Mouse (Mus musculus) intestine, embryonic 15.5 days (tissue): ENCODE measurements at regions not wholly inside any gene's neighbourhood (a gene's known extent, or its start where the extent isn't known, plus 50 kb on each side); places are given as distances from the start of the nearest gene placed in this dataset.

ENCODE experiments used
- ATAC-seq: fragments of 200-750 bp; cut with Nextera tagmentation; 2 replicates; pipeline ENCODE4 v1.8.0; 2017; ENCODE audit warnings: moderate TSS enrichment, moderate library complexity
- H3K27ac ChIP-seq: fragments of 300-500 bp; sonication (generic); 2 replicates; pipeline ENCODE4 v1.5.1; 2015; ENCODE audit warnings: mild to moderate bottlenecking, inconsistent platforms
- H3K27me3 ChIP-seq: fragments of 300-500 bp; sonication (generic); replicated peaks from 2 replicates; pipeline ENCODE4 v1.6.1; 2015; ENCODE audit warnings: inconsistent platforms
- H3K36me3 ChIP-seq: fragments of 300-500 bp; sonication (generic); 2 replicates; pipeline ENCODE4 v1.6.1; 2015; ENCODE audit warnings: inconsistent platforms
- H3K4me1 ChIP-seq: fragments of 300-500 bp; sonication (generic); replicated peaks from 2 replicates; pipeline ENCODE4 v1.6.1; 2015; ENCODE audit warnings: inconsistent platforms
- H3K4me2 ChIP-seq: fragments of 300-500 bp; sonication (generic); replicated peaks from 2 replicates; pipeline ENCODE4 v1.6.1; 2015; ENCODE audit warnings: mild to moderate bottlenecking, inconsistent platforms
- H3K4me3 ChIP-seq: fragments of 300-500 bp; sonication (generic); replicated peaks from 2 replicates; pipeline ENCODE4 v1.5.1; 2015; ENCODE audit warnings: inconsistent platforms
- H3K9ac ChIP-seq: fragments of 300-500 bp; sonication (generic); 2 replicates; pipeline ENCODE4 v1.6.1; 2015; ENCODE audit warnings: inconsistent platforms
- H3K9me3 ChIP-seq: fragments of 300-500 bp; sonication (generic); 2 replicates; pipeline ENCODE4 v1.6.1; 2016; ENCODE audit warnings: inconsistent platforms
- WGBS: fragments of 180-500 bp; shearing (Covaris S2); methylation state at CpG from one replicate; pipeline ENCODE4 v1.1.7; 2015; 5-methylcytosine and 5-hydroxymethylcytosine counted together

DNA sequence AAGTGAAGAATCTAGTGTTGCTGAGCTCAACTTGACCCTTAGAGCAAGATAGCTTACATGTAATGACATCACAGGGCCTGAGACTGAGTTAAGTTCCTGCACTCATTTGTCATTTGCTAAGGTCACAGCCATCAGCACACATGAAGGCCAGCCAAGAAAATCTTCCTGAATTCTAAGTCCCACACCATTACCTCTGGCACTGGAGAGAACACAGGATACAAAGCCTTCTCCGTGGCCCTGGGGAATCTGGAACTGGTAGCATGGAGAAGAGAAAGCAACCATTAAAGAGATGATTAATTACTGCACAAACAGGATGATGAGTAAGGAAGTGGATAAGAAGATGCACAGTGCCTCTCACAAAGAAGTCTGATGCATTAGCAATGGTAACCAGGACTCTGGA is 232.0 kb downstream of the Wdr72 start:
- no peaks in the 10 kb centered on the region for H3K27me3 ChIP-seq
- no peak overlapping the region for H3K4me3 ChIP-seq
- H3K36me3 ChIP-seq: no peaks in the 10 kb centered on the region
- 66% methylated on average over 1 of the region's 1 CpGs for WGBS
- no peak overlapping the region for H3K9ac ChIP-seq
- H3K9me3 ChIP-seq: no peaks in the 10 kb centered on the region
- ATAC-seq: no peak
- no peak overlapping the region for H3K4me2 ChIP-seq
- H3K27ac ChIP-seq: no peak overlapping the region
- no peaks in the 10 kb centered on the region for H3K4me1 ChIP-seq

DNA sequence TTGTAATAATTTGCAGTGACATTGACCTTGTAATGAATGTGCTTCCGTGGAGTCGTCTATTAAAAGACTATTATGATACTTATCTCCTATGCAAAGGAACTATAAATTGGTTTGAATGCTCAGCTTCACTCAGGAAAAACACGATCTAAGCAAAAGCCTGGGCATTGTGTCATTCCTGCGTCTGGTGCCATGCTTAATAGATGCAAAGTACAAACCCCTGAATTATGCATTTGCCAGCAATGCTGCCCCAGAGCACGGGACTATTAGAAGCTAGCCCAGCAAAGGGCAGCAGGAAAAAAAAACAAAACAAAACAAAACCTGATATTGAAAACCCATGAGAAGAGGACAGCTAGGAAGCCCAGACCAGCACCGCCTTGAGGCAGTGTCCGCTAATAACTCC is 234.9 kb downstream of the Wdr72 start:
- Histone ChIP-seq H3K4me3 (no peak overlapping the region), H3K9me3 (no peaks in the 10 kb centered on the region), H3K27me3 (no peaks in the 10 kb centered on the region), H3K36me3 (no peaks in the 10 kb centered on the region), H3K4me1 (no peaks in the 10 kb centered on the region), H3K4me2 (no peak overlapping the region), H3K27ac (no peak overlapping the region), H3K9ac (no peak overlapping the region)
- no peak for ATAC-seq
- WGBS: 77% methylated on average over 7 of the region's 7 CpGs

DNA sequence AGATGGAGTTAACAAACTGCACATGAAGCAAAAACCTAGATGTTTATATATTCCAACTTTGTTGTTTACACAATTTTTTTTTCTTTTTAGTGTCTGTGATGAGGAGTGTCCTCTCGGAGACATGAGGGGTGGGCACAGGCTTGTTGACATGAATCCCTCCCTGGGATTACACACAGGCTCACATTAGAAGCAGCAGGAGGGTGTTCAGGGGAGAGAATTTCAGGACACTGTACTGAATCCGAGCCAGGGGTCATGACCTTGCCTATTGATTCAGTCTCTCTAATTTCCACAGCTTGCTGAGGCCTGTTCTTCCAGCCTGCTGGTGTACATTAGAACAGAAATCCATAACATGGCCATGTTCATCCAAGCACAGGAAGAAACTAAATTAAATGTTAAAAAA is 238.6 kb downstream of the Wdr72 start:
- Histone ChIP-seq H3K27me3 (no peaks in the 10 kb centered on the region), H3K4me1 (no peaks in the 10 kb centered on the region), H3K4me2 (no peak overlapping the region), H3K27ac (no peak overlapping the region), H3K36me3 (no peaks in the 10 kb centered on the region), H3K4me3 (no peak overlapping the region), H3K9ac (no peak overlapping the region), H3K9me3 (no peaks in the 10 kb centered on the region)
- ATAC-seq: no peak
- WGBS: 10% methylated on average over 2 of the region's 2 CpGs

DNA sequence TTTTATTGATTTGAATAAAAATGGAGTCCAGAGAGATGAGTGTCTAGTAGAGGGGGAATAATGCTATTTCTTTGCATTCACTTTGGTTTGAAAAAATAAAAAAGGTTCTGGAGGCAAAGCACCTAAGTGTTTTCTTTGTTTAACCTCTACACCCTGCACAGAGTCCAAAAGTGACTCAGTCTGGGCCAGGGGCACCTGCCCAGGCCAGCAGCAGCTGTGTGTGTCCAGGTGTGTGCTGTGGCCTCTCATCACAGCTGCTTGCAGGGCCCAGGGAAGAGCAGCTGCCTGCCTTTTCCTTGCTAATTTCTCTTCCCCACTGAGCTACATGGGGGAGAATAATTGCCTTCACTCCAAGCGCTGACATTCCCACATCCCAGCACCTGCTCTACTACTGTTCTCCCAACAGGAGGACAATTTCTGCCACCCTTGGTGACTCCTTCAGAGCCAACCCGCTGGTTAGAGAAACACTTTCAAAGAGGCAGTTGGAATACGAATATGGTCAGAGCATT is 255.8 kb downstream of the Wdr72 start:
- ATAC-seq: peak; percentile 59; the same call in 1 of the 2 replicates
- 54% methylated on average over 3 of the region's 3 CpGs for WGBS
- H3K9ac ChIP-seq: no peak overlapping the region
- no peaks in the 10 kb centered on the region for H3K36me3 ChIP-seq
- H3K4me3 ChIP-seq: no peak overlapping the region
- H3K27ac ChIP-seq: no peak overlapping the region
- H3K4me2 ChIP-seq: no peak overlapping the region
- no peaks in the 10 kb centered on the region for H3K27me3 ChIP-seq
- no peaks in the 10 kb centered on the region for H3K4me1 ChIP-seq
- H3K9me3 ChIP-seq: no peaks in the 10 kb centered on the region

- no peak overlapping the region for H3K4me2 ChIP-seq
- H3K27ac ChIP-seq: no peak overlapping the region
- H3K9me3 ChIP-seq: no peaks in the 10 kb centered on the region
- H3K36me3 ChIP-seq: no peaks in the 10 kb centered on the region
- no peaks in the 10 kb centered on the region for H3K4me1 ChIP-seq
- no peak overlapping the region for H3K4me3 ChIP-seq
- no peak overlapping the region for H3K9ac ChIP-seq
- no peaks in the 10 kb centered on the region for H3K27me3 ChIP-seq
- ATAC-seq: no peak
Measured at GRCm38 (mm10) chr9:74376191-74376590, 266.0 kb downstream of the Wdr72 start.

- H3K4me1 ChIP-seq: no peaks in the 10 kb centered on the region
- no peak overlapping the region for H3K27ac ChIP-seq
- no peak overlapping the region for H3K9ac ChIP-seq
- H3K36me3 ChIP-seq: no peaks in the 10 kb centered on the region
- no peaks in the 10 kb centered on the region for H3K9me3 ChIP-seq
- no peaks in the 10 kb centered on the region for H3K27me3 ChIP-seq
- no peak for ATAC-seq
- H3K4me2 ChIP-seq: no peak overlapping the region
- no peak overlapping the region for H3K4me3 ChIP-seq
Measured at GRCm38 (mm10) chr9:74377204-74377603, 267.0 kb downstream of the Wdr72 start.

GRCm38 (mm10) chr9:74384206-74384896 is 274.2 kb downstream of the Wdr72 start:
- no peaks in the 10 kb centered on the region for H3K27me3 ChIP-seq
- no peak for ATAC-seq
- H3K36me3 ChIP-seq: no peaks in the 10 kb centered on the region
- H3K4me1 ChIP-seq: no peaks in the 10 kb centered on the region
- H3K4me2 ChIP-seq: no peak overlapping the region
- no peaks in the 10 kb centered on the region for H3K9me3 ChIP-seq
- H3K9ac ChIP-seq: no peak overlapping the region
- WGBS: 80% methylated on average over 8 of the region's 8 CpGs
- no peak overlapping the region for H3K4me3 ChIP-seq
- no peak overlapping the region for H3K27ac ChIP-seq

- no peaks in the 10 kb centered on the region for H3K36me3 ChIP-seq
- H3K4me3 ChIP-seq: no peak overlapping the region
- no peaks in the 10 kb centered on the region for H3K27me3 ChIP-seq
- no peak overlapping the region for H3K9ac ChIP-seq
- no peaks in the 10 kb centered on the region for H3K4me1 ChIP-seq
- no peaks in the 10 kb centered on the region for H3K9me3 ChIP-seq
- WGBS: 83% methylated on average over 2 of the region's 2 CpGs
- H3K4me2 ChIP-seq: no peak overlapping the region
- H3K27ac ChIP-seq: no peak overlapping the region
- ATAC-seq: no peak
Measured at GRCm38 (mm10) chr9:74425594-74425993, 315.4 kb downstream of the Wdr72 start.

DNA sequence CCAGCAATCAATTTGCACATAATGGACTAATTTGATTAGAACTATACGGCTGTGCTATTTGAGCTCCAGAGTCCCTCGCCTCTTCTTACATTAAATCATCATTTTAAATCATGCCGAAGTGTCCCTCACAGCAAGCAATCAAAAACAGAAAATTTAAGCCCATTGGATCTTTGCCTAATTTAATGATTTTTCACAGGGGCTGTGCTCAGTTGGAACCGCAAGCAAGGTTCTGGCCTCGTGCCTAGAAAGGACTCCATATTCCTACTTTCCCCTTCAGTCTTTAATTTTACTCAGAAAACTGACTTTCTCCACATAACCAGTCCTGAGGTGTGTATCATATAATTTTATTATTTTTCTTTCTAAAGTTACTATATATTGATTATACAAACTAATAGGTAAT is 339.8 kb downstream of the Wdr72 start:
- H3K9me3 ChIP-seq: no peaks in the 10 kb centered on the region
- no peaks in the 10 kb centered on the region for H3K27me3 ChIP-seq
- no peak overlapping the region for H3K4me2 ChIP-seq
- no peak overlapping the region for H3K9ac ChIP-seq
- 75% methylated on average over 5 of the region's 5 CpGs for WGBS
- no peak for ATAC-seq
- no peaks in the 10 kb centered on the region for H3K36me3 ChIP-seq
- H3K27ac ChIP-seq: no peak overlapping the region
- H3K4me1 ChIP-seq: no peaks in the 10 kb centered on the region
- no peak overlapping the region for H3K4me3 ChIP-seq

- 45% methylated on average over 2 of the region's 2 CpGs for WGBS
- H3K4me1 ChIP-seq: no peaks in the 10 kb centered on the region
- H3K36me3 ChIP-seq: no peaks in the 10 kb centered on the region
- no peak overlapping the region for H3K4me3 ChIP-seq
- H3K9me3 ChIP-seq: no peaks in the 10 kb centered on the region
- no peak overlapping the region for H3K4me2 ChIP-seq
- ATAC-seq: no peak
- H3K9ac ChIP-seq: no peak overlapping the region
- H3K27me3 ChIP-seq: no peaks in the 10 kb centered on the region
- H3K27ac ChIP-seq: no peak overlapping the region
Measured at GRCm38 (mm10) chr9:74461084-74461483, 350.9 kb downstream of the Wdr72 start.

- Histone ChIP-seq H3K9me3 (no peaks in the 10 kb centered on the region), H3K4me1 (no peaks in the 10 kb centered on the region), H3K27me3 (no peaks in the 10 kb centered on the region), H3K4me2 (no peak overlapping the region), H3K4me3 (no peak overlapping the region), H3K27ac (no peak overlapping the region), H3K9ac (no peak overlapping the region), H3K36me3 (no peaks in the 10 kb centered on the region)
- 36% methylated on average over 2 of the region's 2 CpGs for WGBS
- ATAC-seq: no peak
Measured at GRCm38 (mm10) chr9:74476830-74477229, 366.7 kb downstream of the Wdr72 start.

- H3K9me3 ChIP-seq: no peaks in the 10 kb centered on the region
- WGBS: 38% methylated on average over 8 of the region's 8 CpGs
- no peak overlapping the region for H3K27ac ChIP-seq
- H3K4me1 ChIP-seq: no peaks in the 10 kb centered on the region
- no peak for ATAC-seq
- no peaks in the 10 kb centered on the region for H3K27me3 ChIP-seq
- no peaks in the 10 kb centered on the region for H3K36me3 ChIP-seq
- H3K9ac ChIP-seq: no peak overlapping the region
- H3K4me3 ChIP-seq: no peak overlapping the region
- H3K4me2 ChIP-seq: no peak overlapping the region
Measured at GRCm38 (mm10) chr9:74479273-74479672, 369.1 kb downstream of the Wdr72 start.

DNA sequence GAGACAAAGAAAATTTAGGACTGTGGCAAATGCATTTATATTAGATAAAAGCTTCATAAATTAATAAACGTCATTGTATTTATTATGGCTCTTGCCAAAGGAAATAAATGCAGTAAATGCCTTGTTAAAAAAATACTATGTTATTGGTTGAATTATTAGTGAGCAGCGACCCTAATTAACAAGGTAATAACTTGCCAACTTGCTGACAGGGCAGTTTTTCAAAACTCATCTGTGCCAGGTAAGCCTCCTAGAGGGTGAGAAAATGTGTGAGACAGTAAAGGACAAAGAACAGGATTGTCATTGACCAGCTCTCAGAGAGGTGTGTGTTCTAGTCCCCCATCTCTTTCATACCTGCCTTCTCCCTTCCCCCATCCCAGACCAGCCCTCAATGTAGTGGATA is 347.8 kb upstream of the Onecut1 start:
- Histone ChIP-seq H3K27me3 (no peaks in the 10 kb centered on the region), H3K9me3 (no peaks in the 10 kb centered on the region), H3K4me2 (no peak overlapping the region), H3K36me3 (no peaks in the 10 kb centered on the region), H3K4me3 (no peak overlapping the region), H3K9ac (no peak overlapping the region), H3K4me1 (no peaks in the 10 kb centered on the region), H3K27ac (no peak overlapping the region)
- WGBS: 81% methylated on average over 2 of the region's 2 CpGs
- ATAC-seq: no peak
